Mouse (Mus musculus) layer of hippocampus, adult 11-12 months (tissue): ENCODE results near the gene Ssbp2.

Experiments
- DNase-seq: peaks from one replicate; pipeline ENCODE4 v3.0.0; 2022; ENCODE audit warnings: low spot score

Ssbp2 gene

GRCm38 (mm10) chr13:91461711-91462351, 1.7 kb downstream of the Ssbp2 start:
- peak; percentile 25 for DNase-seq

GRCm38 (mm10) chr13:91462395-91462794, 2.3 kb downstream of the Ssbp2 start:
- DNase-seq = no peak

GRCm38 (mm10) chr13:91462893-91463481, 2.9 kb downstream of the Ssbp2 start:
- peak; percentile 57 for DNase-seq

GRCm38 (mm10) chr13:91465002-91465715, 5.1 kb downstream of the Ssbp2 start:
- DNase-seq = no peak

DNA sequence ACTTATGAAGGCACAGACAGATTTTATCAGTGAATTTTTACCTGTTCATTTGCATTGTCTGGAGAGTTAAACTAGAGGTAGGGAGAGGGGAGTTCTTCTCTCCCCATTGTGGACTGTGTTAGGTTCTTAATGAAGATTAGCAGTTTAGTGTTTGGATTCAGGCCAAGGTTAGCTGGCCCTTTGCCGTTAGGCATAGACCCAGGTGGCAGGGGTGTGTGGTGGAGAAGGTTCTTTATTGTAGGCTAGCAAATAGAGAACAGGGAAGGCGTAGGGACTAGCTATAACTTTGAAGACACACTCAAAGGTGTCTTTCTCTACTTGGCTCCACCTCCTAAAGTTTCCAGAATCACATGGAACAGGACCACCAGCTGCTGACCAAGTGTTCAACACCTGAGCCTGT, 11.5 kb downstream of the Ssbp2 start:
- DNase-seq = no peak

DNA sequence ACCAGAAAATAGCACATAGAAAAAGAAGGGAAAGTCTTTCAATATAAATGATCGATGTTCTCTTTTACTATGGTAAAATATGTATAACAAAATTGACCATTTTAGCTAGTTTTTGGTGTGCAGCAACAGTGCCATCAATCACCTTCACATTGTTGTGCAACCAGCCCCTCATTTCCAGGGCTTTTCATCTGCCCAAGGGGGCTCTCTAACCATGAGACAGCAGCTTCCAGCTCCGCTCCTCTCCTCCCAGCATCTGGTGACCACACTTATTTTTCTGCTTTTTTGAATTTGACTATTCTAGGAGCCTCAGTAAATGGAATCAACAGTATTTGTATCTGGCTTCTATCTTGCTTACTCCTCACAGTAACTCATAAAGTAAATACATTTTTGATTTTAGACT, 11.9 kb downstream of the Ssbp2 start:
- DNase-seq = no peak

GRCm38 (mm10) chr13:91473527-91473926, 13.4 kb downstream of the Ssbp2 start:
- DNase-seq = no peak

- DNase-seq = no peak
Measured at GRCm38 (mm10) chr13:91474027-91474426, 13.9 kb downstream of the Ssbp2 start.

DNA sequence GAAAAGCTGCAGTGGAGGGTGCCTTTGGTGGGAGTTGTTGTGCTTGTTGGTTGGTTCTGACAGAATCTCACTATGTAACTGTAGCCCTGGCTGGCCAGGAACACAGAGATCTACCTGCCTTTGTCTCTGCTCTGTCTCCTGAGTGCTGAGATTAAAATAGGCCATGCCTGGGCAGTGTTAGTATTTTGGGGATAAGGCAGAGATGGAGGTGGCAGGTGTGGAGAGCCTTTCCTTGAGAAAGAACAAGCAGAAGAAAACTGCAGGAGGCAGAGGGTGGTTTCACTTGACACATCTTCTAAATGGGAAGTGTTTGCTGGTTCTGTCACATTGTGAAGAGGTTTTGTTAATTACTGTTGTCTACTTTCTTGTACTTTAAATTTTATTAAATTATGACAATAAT, 15.8 kb downstream of the Ssbp2 start:
- no peak for DNase-seq

DNA sequence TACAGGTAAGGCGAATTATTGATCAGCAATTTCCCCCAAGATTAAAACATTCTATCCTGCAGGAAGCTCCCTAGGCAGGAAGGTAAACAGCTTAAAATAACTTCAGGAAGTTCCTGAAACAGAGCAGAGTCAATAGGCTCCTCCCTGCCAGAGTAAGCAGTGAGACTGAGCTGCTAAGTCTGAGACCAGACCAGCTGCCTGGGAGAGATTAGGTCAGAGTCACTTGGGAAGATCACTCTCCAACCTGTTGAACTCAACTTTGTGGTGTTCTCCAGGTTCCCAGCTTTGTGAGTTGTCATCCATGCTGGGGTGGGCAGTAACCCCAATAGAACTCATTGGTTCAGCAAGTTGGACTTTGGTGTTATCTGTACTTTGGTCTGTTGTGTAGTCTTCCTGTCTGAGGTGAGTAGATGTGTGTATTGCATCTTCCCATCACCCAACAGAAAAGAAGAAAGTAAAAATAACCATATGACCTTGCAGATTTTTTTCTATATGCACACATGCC, 16.6 kb downstream of the Ssbp2 start:
- DNase-seq = no peak

GRCm38 (mm10) chr13:91478011-91478410, 17.9 kb downstream of the Ssbp2 start:
- DNase-seq = peak; percentile 28

- no peak for DNase-seq
Measured at GRCm38 (mm10) chr13:91484303-91484702, 24.2 kb downstream of the Ssbp2 start.

- no peak for DNase-seq
Measured at GRCm38 (mm10) chr13:91492133-91492532, 32.0 kb downstream of the Ssbp2 start.

- no peak for DNase-seq
Measured at GRCm38 (mm10) chr13:91497055-91497454, 37.0 kb downstream of the Ssbp2 start.

- no peak for DNase-seq
Measured at GRCm38 (mm10) chr13:91501735-91502134, 41.7 kb downstream of the Ssbp2 start.

- no peak for DNase-seq
Measured at GRCm38 (mm10) chr13:91502642-91503373, 42.7 kb downstream of the Ssbp2 start.

- DNase-seq = no peak
Measured at GRCm38 (mm10) chr13:91508991-91509390, 48.9 kb downstream of the Ssbp2 start.

GRCm38 (mm10) chr13:91509467-91509866, 49.4 kb downstream of the Ssbp2 start:
- no peak for DNase-seq

DNA sequence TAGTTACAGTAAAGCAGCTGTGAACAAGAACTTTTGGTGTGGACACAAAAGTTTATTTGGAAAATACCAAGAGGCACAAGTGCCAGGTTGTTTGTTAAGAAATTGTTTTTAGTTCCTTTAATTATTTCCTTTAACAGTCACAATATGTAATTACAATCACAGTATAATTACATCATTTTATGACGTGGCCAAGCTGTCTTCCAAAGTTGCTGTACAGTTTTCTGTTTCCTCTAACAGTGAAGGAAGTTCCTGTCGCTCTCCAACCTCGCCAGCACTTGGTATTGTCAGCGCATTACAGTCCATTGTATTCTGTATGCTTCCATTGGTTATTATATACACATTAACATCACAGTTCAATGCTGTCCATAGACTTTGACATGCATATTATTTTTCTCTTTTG, 54.9 kb downstream of the Ssbp2 start:
- DNase-seq = no peak

GRCm38 (mm10) chr13:91520073-91520750, 60.1 kb downstream of the Ssbp2 start:
- DNase-seq = no peak

GRCm38 (mm10) chr13:91520968-91521367, 60.9 kb downstream of the Ssbp2 start:
- no peak for DNase-seq

DNA sequence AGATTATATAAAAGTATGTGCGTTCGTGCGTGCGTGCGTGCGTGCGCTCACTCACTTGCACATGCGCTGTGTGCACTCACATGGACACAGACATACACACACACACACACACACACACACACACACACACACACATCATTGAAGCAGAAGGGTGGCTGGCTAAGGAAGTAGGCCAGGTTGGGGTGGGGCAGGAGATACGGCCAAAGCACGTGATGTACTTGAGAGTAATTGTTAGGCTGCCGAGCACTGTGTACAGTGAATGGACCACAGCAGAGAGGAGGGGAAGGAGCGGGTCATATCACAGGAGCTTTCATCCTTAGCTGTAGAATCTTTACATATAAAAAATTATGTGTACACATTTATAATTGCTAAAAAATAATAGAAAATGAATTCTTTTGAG, 66.0 kb downstream of the Ssbp2 start:
- no peak for DNase-seq
